Mouse (Mus musculus) midbrain, postnatal 0 days (tissue): ENCODE measurements around the gene 1700030K09Rik. TPM values are rescaled to one million over a fixed set of nuclear protein-coding genes. Genes with fewer than 3 reads are reported as not detected.

ENCODE experiments used
- ATAC-seq: fragments of 200-750 bp; cut with Nextera tagmentation; 2 replicates; pipeline ENCODE4 v1.8.0; 2017; ENCODE audit warnings: moderate number of reproducible peaks, mild to moderate bottlenecking, moderate TSS enrichment, moderate library complexity; ENCODE audit not compliant: low FRiP score
- DNase-seq: peaks from one replicate; pipeline ENCODE4 v3.0.0-alpha.2; 2015; ENCODE audit warnings: low spot score
- H3K27ac ChIP-seq: fragments of 300-500 bp; sonication (generic); 2 replicates; pipeline ENCODE4 v1.5.1; 2014; ENCODE audit warnings: low read depth, mild to moderate bottlenecking, low read length, mixed read lengths
- H3K27me3 ChIP-seq: fragments of 300-500 bp; sonication (generic); 2 replicates; pipeline ENCODE4 v1.6.1; 2014; ENCODE audit warnings: low read length, control low read depth, mixed read lengths; ENCODE audit not compliant: insufficient read depth
- H3K36me3 ChIP-seq: fragments of 300-500 bp; sonication (generic); 2 replicates; pipeline ENCODE4 v1.6.1; 2014; ENCODE audit warnings: low read length, control low read depth, mixed read lengths; ENCODE audit not compliant: insufficient read depth
- H3K4me1 ChIP-seq: fragments of 300-500 bp; sonication (generic); 2 replicates; pipeline ENCODE4 v1.6.1; 2014; ENCODE audit warnings: mild to moderate bottlenecking, control low read depth, antibody characterized with exemption, low read length, mixed read lengths; ENCODE audit not compliant: insufficient read depth
- H3K4me2 ChIP-seq: fragments of 300-500 bp; sonication (generic); 2 replicates; pipeline ENCODE4 v1.6.1; 2014; ENCODE audit warnings: low read depth, mild to moderate bottlenecking, low read length, mixed read lengths; ENCODE audit not compliant: poor library complexity, severe bottlenecking
- H3K4me3 ChIP-seq: fragments of 300-500 bp; sonication (generic); 2 replicates; pipeline ENCODE4 v1.5.1; 2014; ENCODE audit warnings: low read depth, mild to moderate bottlenecking, low read length, moderate library complexity
- H3K9ac ChIP-seq: fragments of 300-500 bp; sonication (generic); replicated peaks from 2 replicates; pipeline ENCODE4 v1.6.1; 2014; ENCODE audit warnings: mild to moderate bottlenecking, low read length, moderate library complexity, mixed read lengths; ENCODE audit not compliant: poor library complexity, severe bottlenecking
- H3K9me3 ChIP-seq: fragments of 300-500 bp; sonication (generic); 2 replicates; pipeline ENCODE4 v1.6.1; 2016; ENCODE audit warnings: low read length, control low read depth
- CTCF ChIP-seq: IDR thresholded peaks from 2 replicates; pipeline ENCODE4 v1.5.1; 2016; ENCODE audit warnings: antibody characterized with exemption, mild to moderate bottlenecking
- WGBS: fragments of 180-500 bp; shearing (Covaris S2); extraction: QIAGEN DNeasy Blood & Tissue Kit; methylation state at CpG from one replicate; pipeline ENCODE4 v1.1.7; 2014; 5-methylcytosine and 5-hydroxymethylcytosine counted together
- polyA plus RNA-seq: library from polyadenylated mRNA; unstranded; fragments of >200 nt; fragmentation: Nextera tagmentation; extraction: Ambion mirVana; gene quantifications from 2 replicates; pipeline ENCODE4 v1.2.1, GENCODE M21; 2015
- total RNA-seq: library from RNA; depleted of rRNA; stranded (reverse); fragments of >200 nt; gene quantifications from 2 replicates; pipeline ENCODE4 v1.2.3, GENCODE M21; 2014

The 1700030K09Rik gene
- total and polyA plus RNA-seq, 2 experiments from 2014 or later, result 8.7 to 14.7 TPM

GRCm38 (mm10) chr8:72469243-72469642 is 25.6 kb downstream of the 1700030K09Rik start:
- Histone ChIP-seq H3K27me3 (no peaks in the 10 kb centered on the region), H3K9me3 (no peaks in the 10 kb centered on the region), H3K36me3 (peaks cover 73% of the 10 kb centered on the region), H3K9ac (no peak overlapping the region), H3K4me1 (no peaks in the 10 kb centered on the region; the same call in 1 of the 2 replicates), H3K4me3 (no peak overlapping the region), H3K4me2 (no peak overlapping the region), H3K27ac (no peak overlapping the region)
- TF ChIP-seq CTCF, result no peak
- DNase-seq (no peak), ATAC-seq (no peak)
- WGBS, result 94% methylated on average over 2 of the region's 2 CpGs

DNA sequence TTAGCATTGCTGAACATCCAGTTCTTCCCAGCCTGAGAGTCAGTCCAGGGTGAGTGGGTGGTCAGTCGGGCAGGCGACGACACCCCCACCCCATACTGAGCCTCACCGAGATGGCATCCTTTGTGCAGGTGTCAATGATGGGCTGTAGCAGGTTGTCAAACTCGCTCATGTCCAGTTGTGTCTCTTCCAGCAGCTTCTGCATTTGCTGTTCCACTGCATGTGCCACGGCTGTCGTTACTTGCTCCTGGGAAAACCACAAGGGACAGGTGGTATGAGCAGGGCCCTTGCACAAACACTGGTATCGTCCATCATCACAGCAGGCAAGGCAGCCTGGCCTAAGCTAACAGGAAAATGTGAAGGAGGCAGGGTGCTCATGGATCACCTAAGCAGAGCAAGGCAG is 26.3 kb downstream of the 1700030K09Rik start:
- DNase-seq, result no peak
- Histone ChIP-seq H3K27ac (no peak overlapping the region), H3K27me3 (no peaks in the 10 kb centered on the region), H3K9ac (no peak overlapping the region), H3K36me3 (peaks cover 67% of the 10 kb centered on the region), H3K9me3 (no peaks in the 10 kb centered on the region), H3K4me1 (no peaks in the 10 kb centered on the region; the same call in 1 of the 2 replicates), H3K4me2 (no peak overlapping the region), H3K4me3 (no peak overlapping the region)
- ATAC-seq, result no peak
- whole genome bisulfite sequencing, result 96% methylated on average over 8 of the region's 8 CpGs
- no peak for TF ChIP-seq CTCF

DNA sequence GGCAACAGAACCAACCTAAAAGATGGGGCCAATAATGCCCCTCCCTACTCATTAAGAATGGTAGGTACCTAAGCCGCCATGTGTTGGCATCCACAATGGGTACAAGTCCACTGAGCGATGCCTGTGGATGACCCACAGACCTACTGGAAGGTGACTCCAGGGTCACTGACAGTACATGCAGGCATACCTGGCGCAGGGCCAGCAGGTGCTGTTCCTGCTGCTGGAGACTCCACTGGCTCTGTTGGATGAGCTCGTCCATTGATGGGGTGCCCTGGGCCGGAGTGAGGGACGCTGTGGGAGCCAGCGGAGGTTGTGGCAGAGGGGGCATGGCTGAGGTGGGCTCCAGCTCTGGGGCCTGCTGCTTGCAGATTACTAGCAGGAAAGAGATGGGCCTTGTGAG is 27.0 kb downstream of the 1700030K09Rik start:
- no peaks in the 10 kb centered on the region for H3K27me3 ChIP-seq
- H3K4me1 ChIP-seq, result no peaks in the 10 kb centered on the region; the same call in 1 of the 2 replicates
- no peak overlapping the region for H3K27ac ChIP-seq
- H3K9me3 ChIP-seq, result no peaks in the 10 kb centered on the region
- no peak overlapping the region for H3K4me2 ChIP-seq
- no peak overlapping the region for H3K4me3 ChIP-seq
- no peak overlapping the region for H3K9ac ChIP-seq
- ATAC-seq, result no peak
- DNase-seq, result no peak
- 97% methylated on average over 7 of the region's 7 CpGs for WGBS
- TF ChIP-seq CTCF, result no peak
- peaks cover 60% of the 10 kb centered on the region for H3K36me3 ChIP-seq

DNA sequence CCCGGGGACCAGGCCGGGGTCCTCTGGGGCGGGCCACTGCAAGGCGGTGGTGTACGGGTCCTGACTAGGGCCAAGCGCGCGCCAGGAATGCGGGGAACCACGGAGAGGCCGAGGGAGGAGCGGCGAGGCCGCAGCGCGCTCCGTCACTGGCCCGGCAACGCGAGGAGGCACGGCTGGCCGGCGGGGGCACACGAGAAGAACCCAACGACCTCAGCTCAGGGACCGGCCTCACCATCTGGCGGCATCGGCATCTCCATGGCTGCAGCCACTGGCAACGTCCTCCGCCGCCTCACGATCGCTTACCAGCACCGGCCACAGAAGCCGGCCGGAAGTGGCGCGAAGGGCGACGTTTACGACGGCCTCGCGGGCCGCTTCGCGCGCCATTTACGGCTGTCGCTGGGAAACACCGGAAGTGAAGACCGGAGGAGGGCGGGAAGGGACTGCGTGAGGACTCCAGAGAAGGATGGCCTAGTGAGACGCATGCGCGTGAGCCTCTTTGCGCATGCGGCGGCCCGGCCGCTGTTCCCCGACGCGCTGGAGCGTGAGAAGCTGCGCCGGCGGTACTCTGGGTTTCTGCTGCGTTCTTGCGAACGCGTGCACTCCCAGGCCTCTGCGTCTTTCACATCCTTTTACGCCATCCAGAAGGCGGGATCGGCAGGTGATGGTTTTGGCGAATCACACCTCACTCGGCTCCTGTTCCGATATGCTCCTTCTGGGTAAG is 31.3 kb downstream of the 1700030K09Rik start, which contains the start of gene Cherp:
Gene Cherp (minus strand): TSS at position 401 of the 721 bp plus-strand sequence.
- DNase-seq (peak; percentile 99), ATAC-seq (peak; percentile 96)
- no peaks in the 10 kb centered on the region for H3K27me3 ChIP-seq
- H3K4me3 ChIP-seq, result peak within 1 kb of the TSS; percentile 91
- peaks cover 20% of the 10 kb centered on the region for H3K36me3 ChIP-seq
- TF ChIP-seq CTCF, result no peak
- peaks cover 6% of the 10 kb centered on the region for H3K4me1 ChIP-seq
- peak within 1 kb of the TSS; percentile 87 for H3K27ac ChIP-seq
- under 1% methylated on average over 80 of the region's 80 CpGs for WGBS
- peak within 1 kb of the TSS; percentile 83 for H3K9ac ChIP-seq
- peak within 1 kb of the TSS; percentile 95 for H3K4me2 ChIP-seq
- H3K9me3 ChIP-seq, result no peaks in the 10 kb centered on the region

GRCm38 (mm10) chr8:72485456-72486199 is 41.9 kb downstream of the 1700030K09Rik start:
- Histone ChIP-seq H3K4me3 (no peak overlapping the region), H3K36me3 (peaks cover 47% of the 10 kb centered on the region), H3K4me2 (no peak overlapping the region), H3K4me1 (no peaks in the 10 kb centered on the region), H3K27ac (no peak overlapping the region), H3K9ac (no peak overlapping the region), H3K27me3 (no peaks in the 10 kb centered on the region), H3K9me3 (no peaks in the 10 kb centered on the region)
- TF ChIP-seq CTCF, result peak; percentile 21; the same call in 1 of the 2 replicates
- ATAC-seq, result no peak
- 78% methylated on average over 6 of the region's 6 CpGs for WGBS
- DNase-seq, result no peak

GRCm38 (mm10) chr8:72487014-72487413 is 43.3 kb downstream of the 1700030K09Rik start:
- H3K36me3 ChIP-seq, result peaks cover 44% of the 10 kb centered on the region
- H3K4me1 ChIP-seq, result no peaks in the 10 kb centered on the region
- no peak overlapping the region for H3K4me2 ChIP-seq
- H3K9me3 ChIP-seq, result no peaks in the 10 kb centered on the region
- no peak overlapping the region for H3K27ac ChIP-seq
- H3K27me3 ChIP-seq, result no peaks in the 10 kb centered on the region
- ATAC-seq, result no peak
- TF ChIP-seq CTCF, result no peak
- DNase-seq, result no peak
- no peak overlapping the region for H3K9ac ChIP-seq
- H3K4me3 ChIP-seq, result no peak overlapping the region
